Comparison of ENCODE assay signal across 10 mouse cellular contexts in genomic region chr7:96230006-96230719, GRCm38 (mm10). TPM values are rescaled to one million over a fixed set of nuclear protein-coding genes. Genes with fewer than 3 reads are reported as not detected.
DNase-seq lines count a peak whose midpoint lies in the region; ATAC-seq and TF ChIP-seq lines count a peak whose summit lies in the region.
"Had no signal": no experiment of that assay in that cellular context is flagged by ENCODE, and none has a peak within 500 bp of the region (broad histone marks: within the 10 kb centered on the region; RNA-seq: fewer than 3 reads in every experiment).

No protein-coding gene starts in this region.

- no peaks in the 10 kb centered on the region for H3K36me3 ChIP-seq in hindbrain, embryonic 13.5 days
- H3K36me3 ChIP-seq in hindbrain, postnatal 0 days (ENCODE audit: insufficient read depth, low read length): no peaks in the 10 kb centered on the region
- H3K36me3 ChIP-seq in limb, embryonic 12.5 days: no peaks in the 10 kb centered on the region
- no peaks in the 10 kb centered on the region for H3K36me3 ChIP-seq in liver, postnatal 0 days (replicated peaks; ENCODE audit: insufficient read depth, low read length)

- no peak for DNase-seq in hindbrain, postnatal 0 days (ENCODE audit: low spot score)
- DNase-seq in retina, postnatal 1 day: peak; percentile 23
- no peak for DNase-seq in retina, embryonic 14.5 days (ENCODE audit: low spot score)
- DNase-seq in liver, postnatal 0 days: no peak
- no peak for DNase-seq in cerebellum, adult 9-10 months
- no peak for DNase-seq in gastrocnemius, postnatal 10 days
- DNase-seq: right cerebral cortex, postnatal 25 days; thymus, postnatal 14 days had no signal

- peak overlapping the region; percentile 44; the same call in 1 of the 2 replicates for H3K27ac ChIP-seq in hindbrain, embryonic 13.5 days
- H3K27ac ChIP-seq in hindbrain, postnatal 0 days: no peak overlapping the region
- peak overlapping the region; percentile 66 for H3K27ac ChIP-seq in limb, embryonic 12.5 days
- H3K27ac ChIP-seq in liver, postnatal 0 days (ENCODE audit: low read depth): no peak overlapping the region

- TF ChIP-seq CTCF in hindbrain, postnatal 0 days (IDR thresholded peaks at IDR 0.05; ENCODE audit: low read depth): no peak
- TF ChIP-seq CTCF in liver, postnatal 0 days (IDR thresholded peaks at IDR 0.05; ENCODE audit: low read depth): no peak

- TF ChIP-seq EP300 in liver, postnatal 0 days (IDR thresholded peaks at IDR 0.05; ENCODE audit: low read depth): no peak

- no peak overlapping the region for H3K4me3 ChIP-seq in hindbrain, embryonic 13.5 days
- H3K4me3 ChIP-seq in hindbrain, postnatal 0 days (ENCODE audit: low read length): no peak overlapping the region
- no peak overlapping the region for H3K4me3 ChIP-seq in limb, embryonic 12.5 days (replicated peaks)
- H3K4me3 ChIP-seq in liver, postnatal 0 days (ENCODE audit: low read depth, low read length): no peak overlapping the region

- no peaks in the 10 kb centered on the region for H3K9me3 ChIP-seq in hindbrain, embryonic 13.5 days
- H3K9me3 ChIP-seq in hindbrain, postnatal 0 days (ENCODE audit: low read length): no peaks in the 10 kb centered on the region
- H3K9me3 ChIP-seq in limb, embryonic 12.5 days: no peaks in the 10 kb centered on the region
- H3K9me3 ChIP-seq in liver, postnatal 0 days (ENCODE audit: low read length): no peaks in the 10 kb centered on the region

- peaks cover 17% of the 10 kb centered on the region for H3K4me1 ChIP-seq in hindbrain, embryonic 13.5 days (replicated peaks)
- H3K4me1 ChIP-seq in hindbrain, postnatal 0 days (ENCODE audit: insufficient read depth, low read length): no peaks in the 10 kb centered on the region; the same call in 1 of the 2 replicates
- H3K4me1 ChIP-seq in limb, embryonic 12.5 days (replicated peaks): peaks cover 25% of the 10 kb centered on the region
- H3K4me1 ChIP-seq in liver, postnatal 0 days (ENCODE audit: insufficient read depth): no peaks in the 10 kb centered on the region

- H3K9ac ChIP-seq in hindbrain, embryonic 13.5 days: no peak overlapping the region
- no peak overlapping the region for H3K9ac ChIP-seq in hindbrain, postnatal 0 days (replicated peaks; ENCODE audit: low read length)
- H3K9ac ChIP-seq in limb, embryonic 12.5 days (replicated peaks): no peak overlapping the region
- H3K9ac ChIP-seq in liver, postnatal 0 days (replicated peaks): no peak overlapping the region

- H3K4me2 ChIP-seq in hindbrain, embryonic 13.5 days: no peak overlapping the region
- H3K4me2 ChIP-seq in hindbrain, postnatal 0 days (ENCODE audit: low read depth, low read length): no peak overlapping the region
- peak overlapping the region; percentile 28; the same call in 1 of the 2 replicates for H3K4me2 ChIP-seq in limb, embryonic 12.5 days
- H3K4me2 ChIP-seq in liver, postnatal 0 days (ENCODE audit: low read depth, low read length): no peak overlapping the region

- H3K27me3 ChIP-seq in hindbrain, embryonic 13.5 days: no peaks in the 10 kb centered on the region
- no peaks in the 10 kb centered on the region for H3K27me3 ChIP-seq in hindbrain, postnatal 0 days (ENCODE audit: insufficient read depth, low read length)
- H3K27me3 ChIP-seq in limb, embryonic 12.5 days: no peaks in the 10 kb centered on the region
- no peaks in the 10 kb centered on the region for H3K27me3 ChIP-seq in liver, postnatal 0 days (ENCODE audit: insufficient read depth, low read length)

- peak; percentile 12; the same call in 1 of the 2 replicates for ATAC-seq in hindbrain, embryonic 13.5 days (ENCODE audit: low FRiP score)
- ATAC-seq in hindbrain, postnatal 0 days: no peak
- peak; percentile 58 for ATAC-seq in limb, embryonic 12.5 days (ENCODE audit: insufficient number of reproducible peaks, insufficient read depth, low FRiP score, low TSS enrichment, low read depth)
- ATAC-seq in liver, postnatal 0 days: no peak

- WGBS in hindbrain, embryonic 13.5 days: 70% methylated on average over 8 of the region's 8 CpGs
- WGBS in hindbrain, postnatal 0 days: 63% methylated on average over 8 of the region's 8 CpGs
- 40% methylated on average over 8 of the region's 8 CpGs for WGBS in limb, embryonic 12.5 days
- 63% methylated on average over 8 of the region's 8 CpGs for WGBS in liver, postnatal 0 days (ENCODE audit: insufficient replicate concordance)

RNA-seq across cellular contexts. Expression of gene Tenm4, which starts 59.1 kb away (rescaled TPM):
- polyA plus RNA-seq in hindbrain, embryonic 13.5 days (2015; fragmentation: Nextera tagmentation; extraction: Ambion mirVana): 33.1 and 33.3 TPM in 2 replicates
- total RNA-seq in hindbrain, postnatal 0 days (2014; rRNA removed): 49.7 and 49.8 TPM in 2 replicates
- polyA plus RNA-seq in hindbrain, postnatal 0 days (2015; fragmentation: Nextera tagmentation; extraction: Ambion mirVana): 24.1 and 24.7 TPM in 2 replicates
- polyA plus RNA-seq in limb, embryonic 12.5 days (2016; fragmentation: Nextera tagmentation; extraction: Ambion mirVana): 45.3 and 45.8 TPM in 2 replicates
- polyA plus RNA-seq in liver, postnatal 0 days (2015; fragmentation: Nextera tagmentation; extraction: Ambion mirVana): 0.62 and 0.68 TPM in 2 replicates
- 10 to 100 TPM; 11.0 to 15.0 TPM for total RNA-seq in gastrocnemius, postnatal 10 days (2021)

Comparison
In these comparisons a context has a peak if more than half of its experiments do, and no peak if none do; other contexts are left out.
1. ATAC-seq: peak in hindbrain, embryonic 13.5 days (single experiment) and limb, embryonic 12.5 days (single experiment); none in hindbrain, postnatal 0 days (single experiment) and liver, postnatal 0 days (single experiment).
2. H3K27ac ChIP-seq: peak in hindbrain, embryonic 13.5 days (single experiment) and limb, embryonic 12.5 days (single experiment); none in hindbrain, postnatal 0 days (single experiment) and liver, postnatal 0 days (single experiment).
3. RNA of gene Tenm4, which starts 59.1 kb away (polyA plus RNA-seq): 45.3 to 45.8 TPM in limb, embryonic 12.5 days, 33.1 to 33.3 TPM in hindbrain, embryonic 13.5 days and 24.1 to 24.7 TPM in hindbrain, postnatal 0 days; 0.62 to 0.68 TPM in liver, postnatal 0 days; every median in the first group is over 10 times any median in the second.